Mouse (Mus musculus) testis, adult 10 weeks (tissue): Measurements from ENCODE around the gene Lars2. TPM values are rescaled to one million over a fixed set of nuclear protein-coding genes. Genes with fewer than 3 reads are reported as not detected.

ENCODE experiments used
- polyA plus RNA-seq: library from polyadenylated mRNA; stranded (reverse); fragments of 350-450 nt; fragmentation: Illumina TruSeq; extraction: RNeasy Lipid Tissue Mini Kit (QIAGEN cat#74804); gene quantifications from one replicate; pipeline ENCODE4 v1.2.3, GENCODE M21; 2014; ENCODE audit warnings: low read depth, low replicate concordance

Gene Lars2
- 35.9 TPM for polyA plus RNA-seq

GRCm38 (mm10) chr9:123366708-123367385 is at the start of gene Lars2:
Lars2 (plus strand) TSS chr9:123366927.

DNA sequence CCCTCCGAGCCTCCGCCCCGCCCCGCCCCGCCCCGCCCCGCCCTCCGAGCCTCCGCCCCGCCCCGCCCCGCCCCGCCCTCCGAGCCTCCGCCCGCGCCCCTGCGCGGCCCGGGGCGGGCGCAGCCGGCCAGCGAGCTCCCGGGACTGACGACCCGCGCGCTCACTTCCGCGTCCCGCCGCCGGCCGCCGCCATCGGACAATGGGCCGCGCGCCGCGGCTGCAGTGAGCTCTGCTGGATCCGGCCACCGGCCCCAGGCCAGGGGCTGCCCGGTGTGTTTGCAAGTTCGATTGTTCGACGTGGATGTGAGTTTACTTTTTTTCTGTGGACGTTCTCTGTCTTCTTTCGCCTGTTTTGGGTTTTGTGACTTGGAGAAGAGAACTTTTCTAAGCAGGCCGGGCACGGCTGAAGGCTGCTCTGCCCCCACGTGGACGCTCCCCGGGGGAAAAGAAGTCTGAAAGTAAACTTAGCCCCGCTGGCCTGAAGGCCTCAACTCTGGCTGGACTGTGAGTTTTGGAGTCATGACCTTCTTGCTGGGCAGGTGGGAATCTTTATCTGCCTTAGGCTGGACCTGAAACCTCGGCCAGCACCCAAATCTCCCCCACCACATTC is 112.0 kb downstream of the Lars2 start, which contains the start of gene Limd1:
Limd1 (plus strand) TSS at position 121 of the 610 bp plus-strand sequence.

Other genes with a start within 250 kb of the Lars2 start
- gene Clec3b, start 216.0 kb upstream of the Lars2 start, polyA plus RNA-seq: not detected
- gene Cdcp1, start 150.9 kb upstream of the Lars2 start, polyA plus RNA-seq: 0.15 TPM
- gene Tmem158, start 106.2 kb upstream of the Lars2 start, polyA plus RNA-seq: not detected
- 19.3 TPM for gene Limd1, start 111.8 kb downstream of the Lars2 start, polyA plus RNA-seq
- gene Sacm1l, start 162.8 kb downstream of the Lars2 start, polyA plus RNA-seq: 29.8 TPM